Mouse (Mus musculus) megakaryocyte progenitor cell, adult 5-6 weeks (primary cell): ENCODE measurements at regions not wholly inside any gene's neighbourhood (a gene's known extent, or its start where the extent isn't known, plus 50 kb on each side); places are given as distances from the start of the nearest gene placed in this dataset.

ENCODE experiments used
- ATAC-seq: replicated peaks from 2 replicates; pipeline ENCODE4 v1.8.0; 2016; ENCODE audit warnings: mild to moderate bottlenecking, moderate TSS enrichment, inconsistent platforms; ENCODE audit not compliant: poor library complexity

DNA sequence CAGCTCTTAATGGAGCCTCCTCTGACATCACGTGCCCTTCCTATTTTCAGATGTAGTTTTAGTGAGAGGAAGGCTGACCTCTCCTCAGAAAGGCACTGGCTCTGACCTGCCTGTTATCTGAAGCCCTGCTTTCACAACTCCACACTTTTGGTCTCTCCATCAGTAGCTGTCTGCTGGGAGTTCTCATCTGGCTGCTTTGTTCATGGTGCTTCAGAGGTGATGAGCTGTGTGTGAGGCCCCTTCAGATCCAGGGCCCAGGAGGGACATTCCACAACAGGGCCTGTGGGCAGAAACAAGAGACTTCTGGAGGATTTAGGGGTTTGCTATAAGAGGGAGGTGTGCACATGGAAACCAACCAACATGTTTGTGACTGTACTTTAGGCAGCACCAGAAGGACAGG is 50.8 kb upstream of the Fhl2 start:
- no peak for ATAC-seq

DNA sequence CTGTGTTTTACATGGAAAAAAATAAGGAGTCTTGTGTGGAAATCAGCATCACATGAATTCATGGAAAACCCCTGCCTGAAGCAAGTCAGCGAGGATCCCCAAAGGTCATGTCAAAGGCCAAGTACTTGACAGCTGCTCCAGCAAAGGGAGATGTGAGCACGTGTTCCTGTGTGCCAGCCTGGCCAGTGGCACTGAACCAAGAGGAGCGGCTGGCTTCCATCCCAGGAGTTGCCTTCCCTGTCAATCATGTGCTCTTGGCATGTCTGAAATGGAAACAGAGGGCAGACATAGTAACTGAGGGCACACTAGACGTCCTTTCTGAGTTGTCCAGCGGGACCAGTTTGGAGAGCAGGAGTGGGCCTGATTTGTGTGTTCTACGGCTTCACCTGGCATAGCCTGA is 53.5 kb upstream of the Fhl2 start:
- no peak for ATAC-seq

DNA sequence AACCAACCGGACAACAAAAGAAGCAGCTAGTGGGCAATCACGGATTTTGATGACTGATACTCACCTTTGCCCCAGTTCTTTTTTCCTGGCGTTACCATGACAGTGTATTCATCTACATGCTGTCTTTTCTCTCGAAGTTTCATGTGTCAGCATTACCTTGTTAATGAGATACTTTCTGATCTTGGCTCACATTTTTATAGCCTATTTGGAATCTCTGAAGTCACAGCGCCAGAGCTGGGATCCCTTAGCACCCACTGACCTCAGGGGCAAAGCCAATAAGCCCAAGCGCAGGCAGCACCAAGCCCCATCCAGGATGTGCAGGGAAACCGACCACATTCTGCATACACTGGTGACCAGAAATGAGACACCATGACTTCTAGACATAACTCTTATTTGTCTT is 54.6 kb upstream of the Fhl2 start:
- ATAC-seq, result no peak

DNA sequence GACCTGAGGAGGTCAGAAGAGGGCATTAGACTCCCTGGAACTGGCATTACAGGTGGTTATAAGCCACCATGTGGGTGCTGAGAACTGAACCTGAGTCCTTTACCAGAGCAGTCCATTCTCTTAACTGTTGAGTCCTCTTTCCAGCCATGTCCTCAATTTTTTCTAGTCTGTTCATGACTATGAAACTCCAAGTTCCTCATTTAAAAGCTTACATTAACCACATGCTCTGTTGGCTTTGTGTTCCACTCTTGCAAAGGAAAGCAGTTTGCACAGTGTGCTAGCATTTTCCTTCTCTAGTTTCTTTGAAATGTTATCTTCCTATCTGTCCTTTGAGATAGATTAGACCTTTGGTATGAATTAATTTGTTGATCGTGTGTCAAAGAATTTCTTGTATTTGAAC is 57.3 kb upstream of the Fhl2 start:
- ATAC-seq, result peak; percentile 88

DNA sequence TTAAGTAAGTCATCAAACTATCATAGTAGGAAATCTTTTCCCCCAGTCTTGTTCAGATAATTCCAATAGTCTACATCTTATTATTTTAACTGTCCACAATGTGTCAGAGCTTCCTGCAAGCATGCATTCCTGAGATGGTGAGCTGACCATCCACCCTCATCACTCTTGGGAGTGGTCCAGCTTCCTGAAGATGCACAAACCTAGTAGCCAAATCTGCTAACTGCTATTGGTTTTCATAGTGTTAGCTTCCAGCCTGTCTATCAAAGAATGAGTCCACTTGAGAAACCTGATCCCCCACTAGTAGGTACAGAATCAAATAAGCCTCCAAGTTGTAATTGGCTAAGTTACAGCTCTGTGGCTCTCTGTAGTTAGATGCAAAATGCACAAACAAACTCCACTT is 59.3 kb upstream of the Fhl2 start:
- no peak for ATAC-seq

DNA sequence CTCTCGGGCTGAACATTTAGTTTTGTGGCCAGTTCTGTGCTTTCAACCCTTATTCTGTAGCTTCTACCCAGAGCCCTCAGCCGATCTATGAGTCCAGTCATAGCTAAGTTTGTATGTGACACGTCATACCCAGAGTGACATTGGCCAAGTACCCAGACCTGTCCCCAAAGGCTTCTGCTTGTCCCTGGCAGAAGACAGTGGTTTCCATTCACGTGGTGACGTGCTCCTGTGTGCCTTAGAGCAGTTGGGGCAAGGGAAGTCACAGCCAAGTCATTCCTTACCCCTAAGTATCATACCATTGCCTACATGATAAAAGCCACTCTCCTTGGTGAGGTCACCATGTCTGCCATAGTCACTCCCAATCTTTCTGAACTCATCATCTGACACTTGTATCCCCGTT is 61.1 kb upstream of the Fhl2 start:
- ATAC-seq, result no peak

DNA sequence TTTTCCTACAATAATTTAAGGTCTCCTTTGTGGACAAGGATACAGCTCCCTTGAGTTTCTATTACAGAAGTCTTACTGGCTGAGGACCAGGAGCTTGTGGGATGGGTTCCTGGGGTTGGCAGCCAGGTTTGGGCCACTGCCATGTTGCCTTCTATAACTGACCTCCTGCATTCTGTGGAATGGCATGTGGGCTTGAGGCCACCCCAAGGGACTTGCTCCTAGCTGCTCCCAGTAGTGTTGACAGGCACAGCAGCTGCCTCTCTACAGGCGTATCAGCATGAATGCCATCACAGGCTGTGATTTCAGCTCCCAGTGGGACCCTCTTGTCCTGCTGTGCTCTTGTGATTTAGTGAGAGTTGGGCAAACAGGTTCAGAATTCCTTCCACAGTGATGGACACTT is 63.1 kb upstream of the Fhl2 start:
- no peak for ATAC-seq

DNA sequence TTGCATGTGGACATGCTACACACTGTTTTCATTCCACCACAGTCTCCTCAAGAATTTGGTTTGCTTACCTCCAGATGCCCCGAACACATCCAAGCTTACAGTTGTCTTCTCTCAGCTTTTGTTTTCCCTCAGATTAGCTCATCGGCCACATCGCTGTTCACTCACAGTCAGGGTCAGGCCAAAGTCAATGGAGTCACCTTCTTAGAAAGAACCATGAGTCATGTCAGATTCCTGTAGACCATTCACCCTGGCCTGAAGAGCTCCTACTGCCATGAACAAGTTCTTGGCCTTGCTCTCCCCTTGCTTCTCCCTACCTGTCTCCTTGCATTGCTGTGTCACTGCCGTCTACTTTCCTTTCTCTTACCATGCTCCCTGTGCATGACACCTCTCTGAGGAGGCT is 63.7 kb upstream of the Fhl2 start:
- ATAC-seq, result no peak

DNA sequence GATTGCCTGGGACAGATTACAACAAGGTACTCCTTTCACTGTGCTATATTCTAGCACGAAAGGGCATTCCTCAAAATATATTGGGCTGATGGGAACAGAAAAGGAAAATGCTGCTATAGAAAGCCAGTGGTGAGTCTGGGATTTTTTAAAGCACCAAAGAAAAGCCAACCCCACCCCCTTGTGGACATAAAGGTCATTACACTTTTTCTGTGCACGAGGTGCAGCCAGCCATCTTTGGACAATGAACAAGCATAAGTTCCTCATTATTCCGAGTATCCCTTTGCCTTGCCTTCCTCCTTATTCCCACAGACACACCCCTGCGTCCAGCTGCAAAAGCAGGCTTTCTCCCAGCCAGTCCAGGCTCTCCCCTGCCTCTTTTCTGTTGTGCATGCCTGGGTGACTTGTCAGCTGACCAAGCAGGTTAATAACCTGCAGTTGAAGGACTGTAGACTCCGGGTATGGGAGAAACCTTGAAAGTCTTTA is 67.7 kb upstream of the Fhl2 start:
- peak; percentile 98 for ATAC-seq

DNA sequence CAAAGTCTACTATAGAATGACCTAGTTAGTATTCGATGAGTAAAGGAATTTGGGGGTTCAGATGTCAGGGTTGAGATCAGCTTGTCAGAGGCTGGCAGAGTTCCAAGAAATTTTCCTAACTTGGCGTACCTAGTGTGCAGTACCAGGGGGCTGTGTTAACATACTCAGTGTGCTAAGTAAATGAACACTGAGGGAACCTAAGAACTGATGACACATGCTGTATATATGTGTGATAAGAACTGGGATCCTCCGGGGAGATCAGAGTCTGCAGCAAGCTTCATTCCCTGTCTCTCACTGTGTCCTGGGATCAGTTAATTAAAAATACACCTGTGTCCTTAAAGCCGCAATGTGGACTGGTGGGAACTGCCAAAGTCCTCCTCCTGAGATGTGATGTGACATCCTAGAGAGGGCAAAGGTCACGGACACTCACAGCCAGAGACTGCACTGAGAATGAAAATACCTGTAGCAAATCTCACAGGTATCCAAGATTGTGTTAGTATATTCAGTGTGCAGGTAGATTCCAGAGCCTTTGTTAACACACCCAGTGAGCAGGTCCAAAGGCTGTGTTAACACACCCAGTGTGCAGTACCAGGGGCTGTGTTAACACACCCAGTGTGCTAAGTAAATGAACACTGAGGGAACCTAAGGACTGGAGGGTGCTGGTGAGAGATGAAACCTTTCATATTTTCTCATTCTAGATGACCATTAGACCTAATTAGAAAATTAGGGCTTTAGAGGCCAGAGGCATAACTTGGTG is 69.1 kb upstream of the Fhl2 start:
- no peak for ATAC-seq

DNA sequence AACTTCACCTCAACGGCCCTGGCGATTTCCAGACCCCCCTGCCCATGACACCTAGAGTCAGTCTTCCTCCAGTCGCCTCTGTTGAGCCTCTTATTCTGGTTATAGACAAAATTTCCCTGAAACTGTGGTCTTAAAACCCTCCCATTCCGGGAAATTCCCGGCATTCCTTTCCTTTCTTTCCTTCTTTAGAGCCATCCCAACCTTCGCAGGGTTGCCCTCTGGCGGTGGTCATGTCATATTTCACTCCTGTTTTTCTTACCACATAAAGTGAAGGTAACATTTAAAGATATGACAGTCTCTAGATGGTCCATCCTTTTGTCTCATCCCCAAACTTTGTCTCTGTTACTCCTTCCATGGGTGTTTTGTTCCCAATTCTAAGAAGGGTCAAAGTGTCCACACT is 72.9 kb upstream of the Fhl2 start:
- ATAC-seq, result 0 out of 2 replicates have a peak, but pooled peaks have one; percentile 31

DNA sequence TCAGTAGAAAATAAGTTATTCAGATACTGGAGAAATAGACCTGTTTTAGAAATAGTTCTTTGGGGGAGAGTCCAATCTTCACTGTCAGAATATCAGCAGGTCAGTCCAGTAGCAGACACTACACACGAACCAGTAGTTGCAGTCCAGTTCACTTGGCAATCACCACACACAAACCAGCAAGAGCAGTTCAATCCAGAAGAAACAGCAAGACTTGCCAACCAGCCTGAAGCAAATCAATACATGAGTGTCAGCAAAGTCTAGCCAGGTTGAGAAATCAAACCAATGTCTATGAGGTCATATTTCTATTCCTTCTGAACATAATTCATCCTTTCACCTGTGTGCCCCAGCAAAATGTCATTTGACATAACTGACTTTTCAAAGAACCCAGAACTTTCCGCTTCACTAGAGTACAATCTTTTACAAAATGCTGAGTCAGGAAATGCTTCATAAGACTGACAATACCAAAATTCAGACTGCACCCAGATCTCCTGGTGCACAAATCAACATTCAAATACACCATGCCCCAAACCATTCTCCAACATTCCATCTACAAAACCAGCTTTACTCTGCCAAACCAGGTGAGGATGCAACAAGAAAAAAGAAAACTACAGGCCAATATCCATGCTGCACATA is 76.6 kb upstream of the Fhl2 start:
- ATAC-seq, result no peak

DNA sequence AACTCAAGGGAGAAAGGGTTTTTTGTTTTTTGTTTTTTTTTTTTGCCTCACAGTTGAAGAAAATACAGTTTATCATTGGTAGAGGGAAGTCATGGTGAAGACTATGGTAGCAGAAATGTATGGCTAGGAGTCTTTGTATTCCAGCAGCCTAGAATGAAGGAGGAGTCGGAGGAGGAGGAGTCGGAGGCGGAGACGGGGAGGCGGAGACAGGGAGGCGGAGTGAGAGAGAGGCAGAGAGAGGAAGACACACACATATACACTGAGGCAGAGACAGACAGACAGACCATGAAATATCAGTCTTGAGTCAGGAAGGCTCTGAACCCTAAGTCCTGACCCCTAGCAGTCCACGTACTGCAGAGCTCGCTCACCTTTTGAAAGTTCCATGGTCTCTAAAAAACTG is 95.0 kb upstream of the Fhl2 start:
- peak; percentile 34; the same call in 1 of the 2 replicates for ATAC-seq

DNA sequence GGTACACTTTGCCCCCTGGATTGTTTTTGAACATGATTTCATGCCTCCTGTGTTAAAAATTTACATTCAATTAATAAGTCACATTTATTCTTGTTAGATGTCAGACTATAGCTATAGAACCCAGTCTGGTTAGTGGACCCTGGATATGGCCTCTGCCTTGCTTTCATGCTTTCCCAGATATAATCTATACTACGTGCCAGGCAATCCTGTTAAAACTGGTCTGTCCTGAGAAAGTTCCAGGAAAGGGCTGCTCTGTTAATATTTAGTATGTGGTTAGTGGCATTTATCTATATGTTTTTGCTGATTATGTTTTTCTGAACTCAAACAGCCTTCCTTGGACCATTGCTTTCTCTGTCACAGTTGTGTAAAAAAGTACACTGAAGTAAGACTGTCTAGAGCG is 95.8 kb upstream of the Fhl2 start:
- no peak for ATAC-seq

DNA sequence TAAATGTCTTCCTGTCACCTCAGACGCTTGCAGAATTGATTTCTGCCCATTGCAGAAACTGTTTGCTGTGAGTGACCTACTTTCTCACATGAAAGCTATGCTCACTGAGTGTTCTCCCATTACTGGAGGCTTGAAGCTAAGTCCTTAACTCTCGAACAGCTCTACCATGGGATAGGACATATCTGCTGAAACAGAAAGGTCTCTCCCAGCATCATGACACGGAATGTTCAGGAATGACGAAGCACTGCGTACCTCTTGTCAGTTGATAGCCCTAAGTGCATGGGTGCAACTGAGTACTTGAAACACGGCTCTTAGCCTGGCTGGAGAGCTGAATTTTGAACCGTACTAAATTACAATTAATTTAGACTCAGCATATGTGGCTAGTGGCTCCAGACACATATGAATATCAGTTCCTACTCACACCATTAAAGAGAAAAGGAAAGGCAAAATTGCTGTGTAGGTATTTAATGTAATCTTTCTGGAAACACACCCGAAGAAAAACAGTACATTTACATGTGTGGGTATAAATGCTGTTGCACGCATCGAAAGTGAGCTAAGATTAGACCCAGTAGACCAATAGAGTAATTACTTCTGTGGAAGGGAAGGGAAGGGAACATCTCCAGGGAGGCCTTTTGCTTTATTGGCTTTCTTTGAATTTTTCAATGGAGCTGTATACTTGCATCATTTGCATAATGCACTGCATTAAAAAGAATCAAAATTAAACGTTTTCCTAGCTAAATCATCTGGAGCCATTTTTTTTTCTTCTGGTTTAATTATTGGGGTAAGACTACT is 97.6 kb upstream of the Fhl2 start:
- no peak for ATAC-seq

DNA sequence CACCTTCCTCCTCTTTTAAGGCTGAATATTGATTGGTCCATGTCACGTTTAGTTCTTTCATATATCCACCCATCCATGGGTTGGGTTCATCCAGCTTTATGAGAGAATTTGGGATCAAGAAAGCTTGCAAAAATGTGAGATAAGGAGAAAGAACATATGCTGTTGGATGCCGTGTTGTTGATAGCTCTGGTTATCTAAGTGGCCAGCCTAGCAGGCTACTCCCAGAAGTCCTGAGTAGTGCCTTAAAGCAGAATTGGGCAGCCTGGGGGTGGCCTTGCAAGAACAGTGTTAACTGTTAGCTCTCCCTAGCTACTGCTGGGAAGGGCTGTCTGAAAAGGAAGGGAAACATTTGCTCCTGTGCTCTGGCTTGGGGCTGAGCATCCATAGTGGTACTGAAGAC is 100.8 kb upstream of the Fhl2 start:
- ATAC-seq, result no peak

DNA sequence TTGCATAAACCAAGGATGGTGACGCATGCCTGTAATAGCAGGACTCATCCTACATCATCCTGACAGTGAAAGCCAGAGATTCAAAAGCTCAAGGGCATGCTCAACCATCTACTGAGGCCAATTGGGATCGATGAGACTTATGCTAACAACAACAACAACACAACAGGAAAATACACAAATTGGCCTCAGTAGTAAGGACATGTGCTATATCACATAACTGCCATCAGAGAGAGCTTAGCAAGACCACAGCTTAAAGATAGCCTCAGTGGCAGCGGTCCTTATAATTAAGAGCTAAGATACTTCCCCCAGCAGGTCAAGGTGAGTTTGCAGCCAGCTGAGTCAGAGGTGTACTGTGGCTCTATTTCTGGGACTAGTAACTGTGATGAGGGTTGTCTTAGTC is 102.0 kb upstream of the Fhl2 start:
- ATAC-seq, result no peak

DNA sequence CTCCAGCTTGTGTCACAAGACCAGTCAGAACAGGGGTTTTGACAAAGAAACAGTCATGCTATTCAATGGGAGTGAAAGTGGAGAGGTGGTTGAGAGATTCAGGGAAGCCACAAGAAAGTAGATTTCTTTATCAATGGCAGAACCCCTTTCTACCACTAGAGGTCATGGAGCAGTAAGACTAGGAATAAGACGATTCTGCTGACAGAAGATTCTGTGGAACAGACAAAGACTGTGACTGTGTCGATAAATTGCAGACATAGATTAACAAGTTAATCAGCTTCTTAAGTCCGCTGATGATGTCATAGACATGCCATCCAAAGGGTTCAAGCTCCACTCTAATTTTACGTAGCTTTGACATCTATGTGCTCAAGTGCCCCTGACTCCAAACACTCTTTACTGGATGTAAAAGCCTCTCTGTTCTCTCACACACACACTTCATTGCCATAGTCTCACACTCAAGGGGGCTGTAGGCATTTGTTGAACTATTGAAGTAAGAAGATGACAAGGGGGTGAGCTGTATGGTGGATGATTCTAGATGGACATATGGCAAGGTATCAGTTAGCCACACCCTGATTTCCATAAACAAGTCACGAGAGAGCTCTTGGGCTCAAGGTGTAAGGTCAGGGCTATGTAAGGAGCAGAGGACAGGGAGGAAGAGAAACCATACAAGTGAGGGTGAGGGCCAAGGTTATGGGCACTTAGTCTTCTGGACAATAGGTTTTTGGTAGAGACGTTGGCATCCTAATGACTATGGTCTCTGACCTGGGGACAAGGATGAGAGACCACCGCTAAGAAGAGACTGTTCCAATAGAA is 102.9 kb upstream of the Fhl2 start:
- ATAC-seq, result peak; percentile 83

DNA sequence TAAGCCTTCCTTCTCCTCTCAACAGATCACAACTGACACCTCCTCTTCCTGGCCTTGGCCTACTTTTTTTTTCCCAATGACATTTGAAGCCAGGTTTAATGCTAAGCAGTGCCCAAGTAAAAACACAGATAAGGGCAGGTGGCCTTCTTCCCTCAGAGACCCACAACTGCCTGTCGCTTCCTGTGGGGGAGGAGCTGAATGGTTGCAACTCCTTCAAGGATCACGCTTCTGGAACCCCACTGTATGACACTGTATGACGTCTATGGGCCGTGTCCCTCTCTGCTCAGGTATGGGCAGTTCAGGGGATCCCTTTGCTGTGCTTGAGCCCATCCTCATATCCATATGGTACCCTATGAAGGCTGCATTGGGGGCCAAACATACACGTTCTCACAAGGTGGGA is 103.9 kb upstream of the Fhl2 start:
- no peak for ATAC-seq

DNA sequence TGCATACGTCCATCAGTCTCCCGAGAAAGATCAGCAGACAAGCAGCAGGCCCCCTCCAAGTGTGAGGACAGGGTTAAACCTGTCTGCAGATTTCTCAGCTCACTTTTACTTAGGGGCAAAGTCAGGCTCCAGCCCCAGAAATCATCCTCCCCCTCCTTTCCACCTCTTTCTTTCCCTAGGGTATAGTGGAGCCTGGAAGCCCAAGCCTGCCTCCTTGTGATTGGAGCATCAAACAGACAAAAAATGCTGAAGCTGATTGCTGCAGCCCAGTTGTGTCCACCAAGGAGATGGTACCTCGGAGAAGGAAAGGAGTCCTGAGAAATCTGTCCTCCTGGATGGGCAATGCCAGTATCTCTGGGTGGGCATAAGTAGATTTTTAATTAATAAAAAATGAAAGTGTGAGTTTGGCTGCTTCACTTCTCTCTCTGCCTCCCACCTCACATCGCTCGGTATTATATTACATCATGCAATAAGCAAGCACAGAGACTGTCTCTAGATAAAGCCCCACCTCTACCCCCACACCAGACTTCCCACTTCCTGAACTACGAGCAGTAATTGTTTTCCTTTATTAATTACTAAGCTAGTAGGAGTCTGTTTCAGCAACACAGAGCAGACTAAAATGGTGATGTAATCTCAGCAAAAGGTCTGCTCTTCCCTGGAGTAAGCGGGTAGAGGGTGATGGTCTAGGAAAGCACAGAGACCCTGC is 105.2 kb upstream of the Fhl2 start:
- peak; percentile 25; the same call in 1 of the 2 replicates for ATAC-seq
